Mouse (Mus musculus) stomach, embryonic 14.5 days (tissue): ENCODE measurements around the gene Dhx38. TPM values are rescaled to one million over a fixed set of nuclear protein-coding genes. Genes with fewer than 3 reads are reported as not detected.
A peak's percentile ranks its signal among the peaks of the same experiment; 100 is the strongest.

ENCODE experiments used
- ATAC-seq: fragments of 200-750 bp; cut with Nextera tagmentation; 2 replicates; pipeline ENCODE4 v1.8.0; 2017; ENCODE audit warnings: low read depth, moderate TSS enrichment; ENCODE audit not compliant: insufficient number of reproducible peaks, insufficient read depth, low FRiP score
- H3K27ac ChIP-seq: fragments of 300-500 bp; sonication (generic); 2 replicates; pipeline ENCODE4 v1.5.1; 2014; ENCODE audit warnings: mild to moderate bottlenecking, low read length, moderate library complexity, mixed read lengths
- H3K27me3 ChIP-seq: fragments of 300-500 bp; sonication (generic); 2 replicates; pipeline ENCODE4 v1.6.1; 2014; ENCODE audit warnings: low read length, control low read depth, mixed read lengths; ENCODE audit not compliant: control insufficient read depth, insufficient read depth
- H3K36me3 ChIP-seq: fragments of 300-500 bp; sonication (generic); 2 replicates; pipeline ENCODE4 v1.6.1; 2014; ENCODE audit warnings: mild to moderate bottlenecking, control low read depth, low read length, moderate library complexity, mixed read lengths; ENCODE audit not compliant: control insufficient read depth, insufficient read depth
- H3K4me1 ChIP-seq: fragments of 300-500 bp; sonication (generic); 2 replicates; pipeline ENCODE4 v1.6.1; 2014; ENCODE audit warnings: low read length, control low read depth, mixed read lengths; ENCODE audit not compliant: control insufficient read depth, insufficient read depth
- H3K4me2 ChIP-seq: fragments of 300-500 bp; sonication (generic); replicated peaks from 2 replicates; pipeline ENCODE4 v1.6.1; 2014; ENCODE audit warnings: low read depth, low read length, control low read depth
- H3K4me3 ChIP-seq: fragments of 300-500 bp; sonication (generic); 2 replicates; pipeline ENCODE4 v1.5.1; 2014; ENCODE audit warnings: low read depth, low read length, control low read depth
- H3K9ac ChIP-seq: fragments of 300-500 bp; sonication (generic); replicated peaks from 2 replicates; pipeline ENCODE4 v1.6.1; 2014; ENCODE audit warnings: low read depth, mild to moderate bottlenecking, control low read depth, low read length, moderate library complexity, mixed read lengths
- H3K9me3 ChIP-seq: fragments of 300-500 bp; sonication (generic); 2 replicates; pipeline ENCODE4 v1.6.1; 2016; ENCODE audit warnings: low read depth, low read length, control low read depth; ENCODE audit not compliant: control insufficient read depth
- WGBS: fragments of 180-500 bp; shearing (Covaris S2); extraction: QIAGEN DNeasy Blood & Tissue Kit; methylation state at CpG from one replicate; pipeline ENCODE4 v1.1.7; 2014; 5-methylcytosine and 5-hydroxymethylcytosine counted together
- polyA plus RNA-seq: library from polyadenylated mRNA; unstranded; fragments of >200 nt; fragmentation: Nextera tagmentation; extraction: Ambion mirVana; gene quantifications from 2 replicates; pipeline ENCODE4 v1.2.1, GENCODE M21; 2014

Gene Dhx38
- polyA plus RNA-seq, 1 experiment from 2014 or later = 18.3 TPM

DNA sequence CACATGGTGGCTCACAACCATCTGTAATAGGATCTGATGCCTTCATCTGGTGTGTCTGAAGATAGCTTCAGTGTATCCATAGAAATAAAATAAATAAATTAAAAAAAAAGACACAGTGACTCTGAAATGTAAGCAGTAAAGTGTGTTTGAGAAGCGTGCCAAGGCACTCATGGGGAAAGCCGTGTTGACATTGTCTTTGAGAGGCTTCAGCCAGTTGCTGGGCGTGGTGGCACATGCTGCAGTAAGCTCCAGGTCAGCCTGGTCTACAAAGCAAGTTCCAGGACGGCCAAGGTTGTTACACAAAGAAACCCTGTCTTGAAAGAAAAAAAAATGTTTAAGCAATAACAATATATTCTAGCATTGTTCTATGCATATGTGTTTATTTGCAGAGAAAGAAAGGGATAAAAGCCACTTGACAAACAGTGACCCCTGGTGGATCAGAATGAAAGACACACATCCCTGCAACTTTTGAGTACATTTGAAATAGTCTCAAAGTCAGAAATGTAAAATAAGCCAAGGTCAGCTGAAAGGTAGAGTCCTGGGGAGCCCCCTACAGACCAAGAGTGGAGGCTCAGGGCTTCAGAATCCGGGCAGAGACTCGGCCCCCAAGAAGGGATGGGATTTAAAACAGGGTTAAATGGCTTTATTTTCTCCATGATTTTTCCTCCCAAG lies 27.6 kb upstream of the Dhx38 start:
- Histone ChIP-seq H3K4me1 (no peaks in the 10 kb centered on the region), H3K4me2 (no peak overlapping the region), H3K27ac (no peak overlapping the region), H3K9ac (no peak overlapping the region), H3K4me3 (no peak overlapping the region), H3K9me3 (no peaks in the 10 kb centered on the region), H3K27me3 (no peaks in the 10 kb centered on the region), H3K36me3 (peaks cover 7% of the 10 kb centered on the region; the same call in 1 of the 2 replicates)
- 65% methylated on average over 6 of the region's 6 CpGs for WGBS
- no peak for ATAC-seq

DNA sequence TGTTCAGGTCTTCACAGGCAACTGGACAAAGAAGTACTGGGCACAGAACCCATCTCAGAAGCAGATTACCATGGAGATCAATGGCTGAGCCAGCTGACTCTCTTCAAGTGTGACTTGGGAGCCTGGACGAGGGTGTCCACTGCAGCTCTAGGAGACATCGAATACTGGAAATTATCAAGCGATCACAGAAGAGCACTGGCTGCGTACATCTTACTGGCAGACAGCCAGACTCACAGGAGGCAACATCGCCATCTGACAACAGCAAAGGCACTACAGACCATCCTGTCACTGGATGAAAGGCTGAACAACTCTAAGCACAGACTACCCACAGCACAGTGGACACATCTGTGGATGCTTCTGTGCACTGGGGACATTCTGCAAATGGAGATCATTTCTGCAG lies 26.5 kb upstream of the Dhx38 start:
- no peaks in the 10 kb centered on the region for H3K9me3 ChIP-seq
- peaks cover 7% of the 10 kb centered on the region; the same call in 1 of the 2 replicates for H3K36me3 ChIP-seq
- no peaks in the 10 kb centered on the region for H3K4me1 ChIP-seq
- no peak overlapping the region for H3K4me3 ChIP-seq
- 84% methylated on average over 5 of the region's 5 CpGs for WGBS
- no peak overlapping the region for H3K27ac ChIP-seq
- no peaks in the 10 kb centered on the region for H3K27me3 ChIP-seq
- ATAC-seq = no peak
- no peak overlapping the region for H3K4me2 ChIP-seq
- H3K9ac ChIP-seq = no peak overlapping the region

DNA sequence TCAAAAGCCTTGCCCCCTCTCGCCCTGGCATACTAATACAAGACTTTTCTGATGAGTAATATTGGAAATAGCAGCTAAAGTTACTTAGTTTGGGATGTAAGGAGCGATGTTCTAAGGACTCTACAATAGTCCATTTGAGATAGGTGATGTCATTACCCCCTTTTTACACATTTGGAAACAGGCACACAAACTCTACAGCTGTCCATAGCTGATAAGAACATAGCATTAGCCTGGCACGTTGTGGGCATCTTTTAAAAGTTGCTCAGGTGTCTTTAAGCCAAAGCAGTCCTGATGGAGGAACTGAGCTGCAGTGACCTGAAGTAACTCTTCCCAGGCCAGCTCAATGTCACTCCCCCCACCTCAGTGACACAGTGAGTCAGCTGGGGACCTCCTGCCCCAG lies 25.7 kb upstream of the Dhx38 start:
- H3K4me2 ChIP-seq = no peak overlapping the region
- no peak for ATAC-seq
- no peak overlapping the region for H3K9ac ChIP-seq
- no peaks in the 10 kb centered on the region for H3K9me3 ChIP-seq
- no peak overlapping the region for H3K27ac ChIP-seq
- 88% methylated on average over 3 of the region's 3 CpGs for WGBS
- H3K4me3 ChIP-seq = no peak overlapping the region
- no peaks in the 10 kb centered on the region for H3K27me3 ChIP-seq
- H3K36me3 ChIP-seq = peaks cover 7% of the 10 kb centered on the region; the same call in 1 of the 2 replicates
- H3K4me1 ChIP-seq = no peaks in the 10 kb centered on the region

DNA sequence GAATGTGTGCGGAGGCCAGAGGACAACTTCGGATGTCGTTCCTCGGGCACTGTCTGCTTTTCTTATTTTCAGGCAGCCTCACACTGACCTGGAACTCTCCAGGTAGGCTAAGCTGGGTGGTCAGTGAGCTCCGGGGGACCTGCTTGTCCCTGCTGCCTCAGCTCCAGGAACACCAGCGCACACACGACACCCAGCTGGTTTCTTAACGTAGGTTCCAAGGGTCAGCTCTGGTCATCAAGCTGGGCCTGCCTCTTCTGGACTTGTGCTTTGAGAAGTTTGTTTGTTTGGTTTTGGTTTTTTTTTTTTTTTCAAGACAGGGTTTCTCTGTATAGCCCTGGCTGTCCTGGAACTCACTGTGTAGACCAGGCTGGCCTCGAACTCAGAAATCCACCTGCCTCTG lies 25.2 kb upstream of the Dhx38 start:
- Histone ChIP-seq H3K27me3 (no peaks in the 10 kb centered on the region), H3K9ac (no peak overlapping the region), H3K36me3 (peaks cover 7% of the 10 kb centered on the region; the same call in 1 of the 2 replicates), H3K4me1 (no peaks in the 10 kb centered on the region), H3K4me2 (no peak overlapping the region), H3K27ac (no peak overlapping the region), H3K9me3 (no peaks in the 10 kb centered on the region), H3K4me3 (no peak overlapping the region)
- 85% methylated on average over 9 of the region's 9 CpGs for WGBS
- ATAC-seq = no peak

DNA sequence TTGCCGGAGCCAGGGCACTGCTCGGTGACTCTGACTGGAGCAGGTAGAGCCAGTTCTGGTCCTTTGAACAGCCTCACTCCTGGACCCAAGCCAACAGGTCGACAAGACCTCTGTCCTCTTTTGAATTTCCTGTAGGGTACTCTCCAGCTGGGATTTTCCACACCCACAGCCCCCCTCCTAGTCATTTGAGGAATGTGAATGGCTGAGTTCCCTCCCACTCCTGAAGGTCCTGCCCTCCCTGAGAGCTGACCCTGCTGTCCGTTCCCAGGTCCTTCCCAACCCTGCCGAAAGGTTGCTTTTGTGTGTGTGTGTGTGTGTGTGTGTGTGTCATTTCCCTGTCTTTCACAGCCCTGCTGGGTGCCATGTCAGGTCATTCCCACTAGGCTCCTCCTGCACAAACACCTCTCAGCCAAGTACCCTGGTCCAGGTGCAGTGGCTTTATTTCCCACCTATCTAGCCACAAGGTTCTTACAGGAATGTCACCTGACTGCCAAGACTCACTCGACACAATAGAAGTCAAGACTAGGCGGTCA lies 21.4 kb upstream of the Dhx38 start:
- Histone ChIP-seq H3K27ac (no peak overlapping the region), H3K4me2 (no peak overlapping the region), H3K9me3 (0 out of 2 replicates have a peak, but pooled peaks cover 2% of the 10 kb centered on the region)

DNA sequence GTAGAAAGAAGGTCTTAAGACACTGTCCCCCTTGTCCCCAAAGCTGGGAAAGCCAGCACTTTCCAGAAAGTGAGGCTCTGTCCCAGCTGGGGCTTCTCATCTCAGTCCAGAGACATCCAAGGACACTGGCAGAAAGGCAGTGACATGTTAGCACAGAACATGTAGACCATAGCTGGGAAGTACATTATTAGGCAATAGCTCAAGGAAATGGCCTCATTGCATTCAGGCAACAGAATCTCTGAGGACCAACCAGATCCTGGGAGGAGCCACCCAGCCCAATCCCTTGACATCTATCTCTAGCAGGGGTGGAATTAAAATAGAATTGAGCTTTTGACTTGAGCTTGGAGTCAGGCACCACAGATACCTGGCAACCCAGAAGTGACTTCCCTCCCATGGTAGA lies 20.0 kb upstream of the Dhx38 start:
- Histone ChIP-seq H3K4me1 (no peaks in the 10 kb centered on the region), H3K4me2 (no peak overlapping the region), H3K9me3 (0 out of 2 replicates have a peak, but pooled peaks cover 2% of the 10 kb centered on the region), H3K9ac (no peak overlapping the region), H3K4me3 (no peak overlapping the region), H3K36me3 (no peaks in the 10 kb centered on the region), H3K27me3 (no peaks in the 10 kb centered on the region), H3K27ac (no peak overlapping the region)
- ATAC-seq = no peak

More for the DNA sequence above, 21.4 kb upstream of the Dhx38 start:
- H3K9ac ChIP-seq = no peak overlapping the region
- 40% methylated on average over 7 of the region's 7 CpGs for WGBS
- no peaks in the 10 kb centered on the region for H3K27me3 ChIP-seq
- peak; percentile 71 for ATAC-seq
- H3K36me3 ChIP-seq = no peaks in the 10 kb centered on the region; the same call in 1 of the 2 replicates
- H3K4me1 ChIP-seq = no peaks in the 10 kb centered on the region
- no peak overlapping the region for H3K4me3 ChIP-seq

DNA sequence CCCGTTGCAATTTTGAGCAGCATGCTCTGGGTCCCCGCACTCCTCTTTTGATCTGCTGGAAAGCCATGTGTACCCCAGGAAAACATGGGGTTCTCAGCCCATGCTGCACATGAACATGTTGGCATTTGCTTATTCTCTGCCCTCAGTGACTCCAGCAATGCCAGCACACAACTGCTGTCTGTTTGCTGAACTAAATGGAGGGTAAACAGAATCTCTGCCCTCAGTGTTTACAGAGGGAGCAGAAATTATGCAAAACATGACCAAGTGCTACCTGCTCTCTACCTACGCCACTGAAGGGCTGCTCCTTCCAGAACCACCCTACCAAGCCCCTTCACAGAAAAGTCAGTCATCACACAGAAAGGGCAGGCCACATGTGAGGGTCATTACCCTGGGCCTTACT lies 19.2 kb upstream of the Dhx38 start:
- ATAC-seq = no peak
- no peaks in the 10 kb centered on the region for H3K36me3 ChIP-seq
- H3K27ac ChIP-seq = no peak overlapping the region
- no peaks in the 10 kb centered on the region for H3K4me1 ChIP-seq
- H3K27me3 ChIP-seq = no peaks in the 10 kb centered on the region
- 0 out of 2 replicates have a peak, but pooled peaks cover 2% of the 10 kb centered on the region for H3K9me3 ChIP-seq
- no peak overlapping the region for H3K4me2 ChIP-seq
- no peak overlapping the region for H3K4me3 ChIP-seq
- 77% methylated on average over 3 of the region's 3 CpGs for WGBS
- H3K9ac ChIP-seq = no peak overlapping the region

DNA sequence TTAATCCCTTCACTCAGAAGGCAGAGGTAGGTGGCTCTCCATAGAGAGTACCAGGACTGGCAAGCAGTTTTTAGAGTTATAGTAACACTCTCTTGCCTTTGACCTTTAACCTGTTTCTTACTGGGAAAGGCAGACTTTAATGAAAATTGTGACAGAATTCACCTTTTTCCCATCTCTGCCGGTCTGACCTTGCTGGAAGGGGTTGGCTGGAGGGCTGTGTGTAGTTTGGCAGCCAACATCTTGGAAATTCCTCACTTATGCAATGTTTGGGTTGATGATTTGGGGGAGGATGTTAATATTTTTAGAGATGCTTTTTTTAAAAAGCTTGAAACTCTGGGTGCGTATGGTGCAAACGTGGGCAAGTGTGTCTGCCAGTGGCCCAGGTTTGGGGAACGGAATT lies 18.6 kb upstream of the Dhx38 start:
- no peaks in the 10 kb centered on the region for H3K4me1 ChIP-seq
- 82% methylated on average over 4 of the region's 4 CpGs for WGBS
- H3K4me2 ChIP-seq = no peak overlapping the region
- H3K9ac ChIP-seq = no peak overlapping the region
- H3K36me3 ChIP-seq = no peaks in the 10 kb centered on the region
- no peak overlapping the region for H3K4me3 ChIP-seq
- no peak overlapping the region for H3K27ac ChIP-seq
- H3K9me3 ChIP-seq = 0 out of 2 replicates have a peak, but pooled peaks cover 2% of the 10 kb centered on the region
- no peaks in the 10 kb centered on the region for H3K27me3 ChIP-seq
- ATAC-seq = no peak
